Mouse (Mus musculus) B cell, adult 2 months (primary cell): ENCODE measurements around the gene Arhgap30.

Source experiments
- DNase-seq, 2 experiments: peaks; one replicate each; pipeline ENCODE4 v3.0.0; 2022

The Arhgap30 gene

GRCm38 (mm10) chr1:171435288-171435814 is 46.6 kb downstream of the Arhgap30 start:
- DNase-seq, result no peak

GRCm38 (mm10) chr1:171435974-171436373 is 47.2 kb downstream of the Arhgap30 start:
- DNase-seq, result no peak

- DNase-seq, result peak; percentile 83 to 86
Observed at GRCm38 (mm10) chr1:171437264-171438013, 48.7 kb downstream of the Arhgap30 start, which contains the start of gene F11r. Gene F11r, plus strand, starts transcription at chr1:171437535.

GRCm38 (mm10) chr1:171438014-171438670 is 49.4 kb downstream of the Arhgap30 start:
- no peak for DNase-seq

GRCm38 (mm10) chr1:171439072-171439471 is 50.3 kb downstream of the Arhgap30 start:
- DNase-seq, result no peak

DNA sequence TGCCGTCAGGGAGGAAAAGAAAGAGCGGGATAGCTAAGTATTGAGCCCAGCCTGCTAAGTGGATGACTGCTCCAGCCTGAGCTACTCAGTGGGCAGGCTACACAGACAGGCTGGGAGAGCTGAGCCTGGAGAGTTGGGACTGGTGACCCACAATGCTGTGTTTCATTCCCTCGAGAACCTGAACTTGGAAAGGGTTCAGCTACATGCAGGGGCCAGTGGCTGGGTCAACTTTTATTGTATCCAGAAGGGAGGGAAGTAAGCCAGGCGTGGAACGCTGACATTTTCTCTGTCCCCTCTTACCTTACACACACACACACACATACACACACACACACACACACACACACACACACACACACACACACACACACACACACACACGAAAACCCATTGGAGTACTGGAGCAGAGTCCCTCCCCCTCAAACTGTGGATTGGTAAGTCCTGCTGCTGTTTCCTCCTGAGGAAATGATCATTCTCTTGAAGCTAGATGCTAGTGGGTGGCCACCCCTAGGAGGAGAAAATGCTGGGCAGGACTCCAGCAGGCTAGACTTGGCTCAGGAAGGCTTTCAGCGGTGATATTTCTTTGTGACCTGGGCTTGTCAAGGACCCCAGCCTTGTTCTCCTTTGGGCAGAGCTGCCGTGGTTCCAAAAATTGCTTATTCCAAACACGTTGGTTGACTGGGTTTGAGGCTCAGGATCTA is 51.4 kb downstream of the Arhgap30 start:
- no peak for DNase-seq

GRCm38 (mm10) chr1:171441466-171442412 is 53.0 kb downstream of the Arhgap30 start:
- DNase-seq, result peak; percentile 29 to 37

DNA sequence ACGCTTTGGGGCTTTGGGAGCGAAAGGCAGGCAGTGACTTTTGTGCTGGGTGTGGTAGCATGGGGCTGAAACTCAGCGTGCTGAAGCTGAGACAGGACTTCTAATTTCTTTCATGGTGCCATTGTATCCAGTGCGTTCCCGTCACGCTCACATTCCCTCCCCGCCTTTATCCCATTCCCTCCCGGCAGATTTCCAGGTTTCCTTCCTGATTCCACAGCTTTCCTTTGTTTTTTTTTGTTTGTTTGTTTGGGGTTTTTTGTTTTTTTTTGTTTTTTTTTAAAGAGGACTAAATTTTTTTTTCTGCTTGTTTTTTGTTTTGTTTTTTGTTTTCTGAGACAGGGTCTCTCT is 53.6 kb downstream of the Arhgap30 start:
- no peak for DNase-seq

GRCm38 (mm10) chr1:171445050-171445449 is 56.3 kb downstream of the Arhgap30 start:
- no peak for DNase-seq

- no peak for DNase-seq
Observed at GRCm38 (mm10) chr1:171446854-171447253, 58.1 kb downstream of the Arhgap30 start.

GRCm38 (mm10) chr1:171447692-171448091 is 58.9 kb downstream of the Arhgap30 start:
- DNase-seq, result no peak

DNA sequence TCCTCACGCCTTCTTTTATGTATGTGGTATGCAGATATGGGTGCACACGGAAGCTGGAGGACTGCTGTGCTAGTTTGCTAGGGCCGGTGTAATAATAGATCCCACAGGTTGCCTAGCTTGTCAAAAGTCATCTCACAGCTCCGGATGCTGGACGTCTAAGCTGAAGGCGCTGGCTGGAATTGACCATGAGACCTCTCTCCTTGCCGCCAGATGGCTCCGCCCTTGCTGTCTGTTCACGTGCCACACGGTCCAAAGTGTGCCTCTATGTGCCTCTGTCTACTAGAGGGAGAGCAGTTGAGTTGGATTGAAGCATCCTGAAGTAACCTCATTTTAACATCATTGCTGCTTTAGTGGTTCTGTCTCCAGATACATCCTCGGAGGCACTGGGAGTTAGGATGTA is 61.3 kb downstream of the Arhgap30 start:
- no peak for DNase-seq

- DNase-seq, result no peak
Observed at GRCm38 (mm10) chr1:171451001-171451400, 62.2 kb downstream of the Arhgap30 start.

DNA sequence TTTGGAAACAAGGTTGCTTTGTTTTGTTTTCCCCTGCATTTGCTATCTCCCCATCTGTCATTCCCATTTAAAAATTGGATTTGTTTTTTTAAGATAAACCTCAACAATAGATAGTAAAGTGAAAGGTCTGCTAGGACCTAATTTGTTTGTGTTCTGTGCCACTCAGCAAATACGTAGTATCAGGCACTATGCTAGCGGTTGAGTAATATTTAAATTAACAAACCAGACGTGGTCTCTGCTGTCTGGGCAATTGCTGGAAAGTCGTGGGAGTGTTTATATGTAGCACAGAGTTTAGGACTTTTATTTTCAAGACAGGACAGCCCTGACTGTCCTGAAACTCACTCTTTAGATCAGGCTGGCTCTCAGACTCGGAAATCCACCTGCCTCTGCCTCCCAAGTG is 63.8 kb downstream of the Arhgap30 start:
- DNase-seq, result no peak

GRCm38 (mm10) chr1:171452923-171453322 is 64.2 kb downstream of the Arhgap30 start:
- DNase-seq, result no peak

GRCm38 (mm10) chr1:171454926-171455325 is 66.2 kb downstream of the Arhgap30 start:
- no peak for DNase-seq

DNA sequence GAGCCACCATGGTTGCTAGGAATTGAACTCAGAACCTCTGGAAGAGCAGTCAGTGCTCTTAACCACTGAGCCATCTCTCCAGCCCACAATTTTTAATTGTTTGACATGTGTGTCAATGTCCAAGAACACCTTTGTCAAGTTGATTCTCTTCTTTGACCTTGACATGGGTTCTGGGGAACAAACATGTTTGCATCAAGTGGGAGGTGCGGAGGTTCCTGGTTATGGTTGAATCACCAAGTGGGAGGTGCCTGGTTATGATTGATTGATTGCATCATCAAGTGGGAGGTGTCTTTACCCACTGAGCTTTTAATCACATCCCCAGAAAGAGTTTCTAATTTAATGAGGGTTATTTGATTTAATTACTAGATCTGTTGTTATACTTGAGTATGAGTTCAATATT is 68.8 kb downstream of the Arhgap30 start:
- no peak for DNase-seq

GRCm38 (mm10) chr1:171459791-171460190 is 71.0 kb downstream of the Arhgap30 start:
- no peak for DNase-seq
